Mouse (Mus musculus) frontal cortex, postnatal 10 days (tissue): Measurements from ENCODE around the gene Efcab7.

Experiments used
- DNase-seq, 2 experiments: peaks; one replicate each; pipeline ENCODE4 v3.0.0; 2022; ENCODE audit warnings: low spot score in 2 of 2, mixed read lengths in 1 of 2

The Efcab7 gene

GRCm38 (mm10) chr4:99829094-99830073 is at the start of gene Efcab7:
Gene Efcab7 (plus strand): TSS chr4:99829198.
- DNase-seq = peak; percentile 69 to 81

DNA sequence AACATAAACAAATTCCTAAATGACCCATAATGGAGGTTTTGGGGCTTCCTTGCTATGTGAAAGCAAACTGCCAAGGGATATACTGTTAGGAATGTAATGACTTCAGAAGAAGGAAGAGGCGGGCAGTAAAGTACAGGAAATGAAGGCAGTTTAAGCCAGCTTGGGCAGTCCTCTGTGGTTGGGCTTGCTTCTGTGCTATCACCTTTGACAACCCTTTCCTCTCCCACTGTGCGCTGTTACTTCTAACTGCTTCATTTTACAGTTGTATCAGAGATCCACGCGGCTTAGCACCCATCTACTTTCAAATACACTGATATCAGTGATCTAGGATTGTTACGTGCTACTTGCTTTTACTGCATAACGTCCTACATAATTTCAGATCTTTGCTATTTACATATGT is 36.6 kb upstream of the Efcab7 start:
- DNase-seq = no peak

GRCm38 (mm10) chr4:99816697-99817460 is 12.1 kb upstream of the Efcab7 start:
- DNase-seq = no peak

DNA sequence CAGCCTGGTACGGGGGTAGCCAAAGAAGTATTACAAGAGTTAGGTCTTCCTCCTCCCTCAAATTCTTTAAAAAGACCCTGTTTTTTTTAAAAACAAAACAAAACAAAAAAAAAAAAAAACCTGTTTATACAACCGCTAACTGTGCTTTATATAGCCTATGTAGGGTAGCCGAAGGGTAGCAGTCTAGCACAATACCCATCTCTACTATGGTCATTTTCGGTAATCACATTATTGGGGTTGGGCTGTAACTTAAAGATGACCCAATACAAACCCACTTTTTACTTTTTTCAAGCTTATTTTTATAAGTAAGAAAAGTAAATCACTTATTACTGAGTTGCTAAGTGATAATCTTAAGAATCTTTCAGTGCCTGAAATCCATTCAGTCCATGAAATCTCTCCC is 661 bp upstream of the Efcab7 start:
- DNase-seq = no peak

DNA sequence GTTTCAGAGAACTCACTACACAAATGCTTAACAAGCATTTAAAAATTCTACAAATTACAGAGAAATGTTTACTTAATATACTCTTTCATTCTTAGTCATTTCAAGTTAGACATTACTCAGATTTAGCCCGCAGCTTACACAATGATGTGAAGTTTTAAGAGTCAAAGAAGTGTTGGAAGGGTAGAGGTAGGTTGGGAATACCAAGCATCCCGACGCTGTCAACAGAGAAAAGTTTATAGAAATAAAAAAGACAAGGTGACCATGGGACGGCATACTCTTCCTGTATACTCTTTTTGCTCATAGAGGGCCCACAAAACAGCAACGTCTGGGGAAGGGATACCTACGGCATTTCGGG is 282 bp upstream of the Efcab7 start:
- DNase-seq = no peak

- DNase-seq = no peak
These were observed 52.9 kb downstream of the Efcab7 start for GRCm38 (mm10) chr4:99881882-99882281.

DNA sequence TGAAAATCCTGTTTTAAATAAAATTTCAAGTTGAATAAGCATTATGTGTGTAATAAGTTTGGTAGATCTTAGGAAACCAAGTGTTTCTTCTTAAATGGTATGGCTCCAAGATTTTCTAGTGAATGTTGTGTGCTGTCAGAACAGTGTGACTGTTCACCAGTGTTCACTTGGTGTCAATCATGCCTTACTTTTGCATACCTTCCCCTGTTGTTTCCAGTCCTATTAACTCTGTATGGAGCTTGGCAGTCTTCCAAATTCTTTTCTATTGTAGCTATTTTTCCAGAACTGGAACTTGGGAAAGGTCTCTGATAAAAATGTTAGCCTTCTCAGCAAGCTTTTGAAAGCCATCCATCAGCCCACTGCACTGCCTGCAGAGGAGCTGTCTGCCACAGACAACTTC is 53.4 kb downstream of the Efcab7 start:
- DNase-seq = no peak

DNA sequence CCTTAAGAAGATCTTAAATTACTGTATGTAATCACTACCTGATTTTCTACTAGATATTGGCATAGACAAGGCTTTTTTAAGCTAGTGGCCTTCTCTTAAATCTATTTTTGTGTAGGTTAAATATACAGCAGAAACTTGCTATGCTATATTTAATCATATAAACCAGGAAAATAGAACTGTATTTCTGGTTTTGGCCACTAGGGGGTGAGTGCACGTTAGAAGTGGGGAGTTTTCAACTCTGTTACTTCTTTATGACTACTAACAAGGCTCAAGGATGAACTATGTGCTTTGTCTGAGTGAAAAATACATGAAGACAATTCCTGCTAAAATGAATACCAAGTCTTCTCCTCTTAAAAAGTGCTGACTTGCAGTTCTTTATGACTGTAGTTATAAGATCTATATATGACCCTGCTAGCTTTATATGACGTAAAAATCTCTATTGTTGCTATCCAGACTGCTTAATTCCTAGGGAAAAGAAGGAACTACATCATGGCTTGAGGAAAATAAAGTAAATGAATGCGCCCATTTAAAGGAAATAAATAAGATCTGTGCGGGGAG is 85.0 kb downstream of the Efcab7 start:
- DNase-seq = no peak

DNA sequence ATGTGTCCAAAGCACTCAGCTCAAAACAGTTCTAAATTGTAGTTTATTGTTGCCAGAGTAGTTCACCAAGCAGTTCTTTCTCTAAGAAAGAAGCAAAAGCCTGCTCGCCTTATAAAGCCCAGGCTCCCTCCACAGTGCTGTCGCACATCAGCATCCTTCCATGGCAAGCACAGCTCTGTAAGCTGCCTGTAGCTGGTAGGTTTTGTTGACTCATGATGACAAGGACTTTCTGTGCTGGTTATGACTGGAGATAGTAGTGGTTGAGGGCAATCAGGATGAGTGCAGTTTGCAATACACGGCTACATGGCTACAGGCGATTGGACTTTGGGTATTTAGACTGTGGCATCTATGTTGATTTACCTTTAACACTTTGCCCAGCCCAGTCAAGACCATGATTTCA is 97.4 kb downstream of the Efcab7 start:
- DNase-seq = no peak

DNA sequence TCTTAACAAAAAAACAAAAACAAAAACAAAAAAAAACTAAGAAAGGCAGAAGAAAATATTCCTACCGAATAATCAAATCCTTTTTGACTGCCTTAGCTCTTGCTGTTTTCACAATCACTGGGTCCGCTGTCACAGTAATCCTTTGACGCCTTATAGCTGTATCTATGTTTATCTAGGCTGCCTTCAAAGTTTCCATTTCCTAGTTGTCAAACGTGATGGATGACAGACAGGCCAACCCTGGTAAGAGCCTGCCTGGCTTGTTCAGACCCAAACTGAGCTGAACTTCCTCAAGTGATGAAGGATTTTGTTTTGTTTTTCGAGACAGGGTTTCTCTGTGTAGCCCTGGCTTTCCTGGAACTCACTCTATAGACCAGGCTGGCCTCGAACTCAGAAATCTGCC is 99.5 kb downstream of the Efcab7 start:
- DNase-seq = no peak

GRCm38 (mm10) chr4:99929149-99929612 is 100.2 kb downstream of the Efcab7 start, which contains the start of gene Pgm1:
Gene Pgm1 (plus strand): TSS chr4:99929414.
- DNase-seq = peak in 1 of 2 experiments; percentile 59

GRCm38 (mm10) chr4:99929613-99930517 is 100.9 kb downstream of the Efcab7 start, which contains the start of gene Itgb3bp:
Gene Itgb3bp (minus strand): TSS chr4:99929813.
- DNase-seq = peak; percentile 64 to 73

GRCm38 (mm10) chr4:99930518-99931239 is 101.7 kb downstream of the Efcab7 start:
- no peak for DNase-seq

DNA sequence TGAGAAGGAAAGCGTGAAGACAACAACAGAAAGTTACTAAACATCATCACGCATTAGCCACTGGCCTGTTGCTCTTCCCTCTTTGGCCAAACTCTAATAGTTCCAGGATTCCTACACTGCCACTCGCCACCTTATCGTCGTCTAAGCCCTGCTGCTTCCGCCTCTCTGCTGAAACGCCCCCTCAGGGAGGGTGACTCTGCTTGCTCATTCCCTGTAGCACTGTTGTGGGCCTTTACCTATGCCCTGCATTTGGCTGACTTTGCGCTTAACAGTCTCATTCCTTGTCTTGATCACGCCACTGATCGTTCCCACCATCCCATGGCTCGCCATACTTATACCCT is 102.2 kb downstream of the Efcab7 start:
- no peak for DNase-seq

DNA sequence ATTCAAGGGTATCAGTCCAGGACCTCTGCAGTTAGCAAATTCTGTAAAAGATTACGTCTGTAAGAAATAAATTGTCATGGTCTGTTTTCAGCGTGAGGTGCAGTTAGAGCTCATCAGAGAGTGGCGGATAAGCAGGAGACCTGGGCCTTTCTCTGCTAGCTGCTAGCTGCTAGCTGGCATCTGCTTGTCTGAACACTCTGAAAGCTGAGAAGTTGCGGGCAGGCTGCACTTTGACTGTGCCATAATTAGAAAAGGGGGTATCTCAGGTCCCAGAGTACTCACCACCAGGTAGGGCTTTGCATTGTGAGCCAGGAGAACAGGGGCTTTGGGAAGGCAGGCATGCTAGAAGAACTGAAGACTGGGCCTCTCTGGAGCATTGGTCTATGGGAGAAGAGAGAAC is 102.8 kb downstream of the Efcab7 start:
- DNase-seq = no peak

DNA sequence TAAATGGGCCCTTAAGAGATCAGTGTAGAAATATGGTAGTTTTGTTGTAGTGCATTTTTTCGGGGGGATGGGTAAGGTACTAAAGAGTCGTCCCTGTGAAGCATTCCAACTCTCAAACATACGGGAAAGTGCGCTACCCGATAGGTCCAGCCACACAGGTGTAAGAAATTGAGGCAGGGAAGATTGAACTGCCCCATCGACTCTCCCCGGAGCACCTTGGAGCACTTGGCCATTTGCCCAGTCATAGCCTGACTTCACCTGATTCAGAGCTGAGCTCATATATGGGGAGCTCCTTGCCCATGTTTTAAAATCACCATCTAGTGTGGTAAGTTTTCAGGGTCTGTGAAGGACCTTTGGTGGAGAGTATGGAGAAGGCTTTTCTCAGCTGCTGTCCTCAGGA is 105.9 kb downstream of the Efcab7 start:
- no peak for DNase-seq

- DNase-seq = no peak
These were observed 107.3 kb downstream of the Efcab7 start for GRCm38 (mm10) chr4:99936278-99936677.

DNA sequence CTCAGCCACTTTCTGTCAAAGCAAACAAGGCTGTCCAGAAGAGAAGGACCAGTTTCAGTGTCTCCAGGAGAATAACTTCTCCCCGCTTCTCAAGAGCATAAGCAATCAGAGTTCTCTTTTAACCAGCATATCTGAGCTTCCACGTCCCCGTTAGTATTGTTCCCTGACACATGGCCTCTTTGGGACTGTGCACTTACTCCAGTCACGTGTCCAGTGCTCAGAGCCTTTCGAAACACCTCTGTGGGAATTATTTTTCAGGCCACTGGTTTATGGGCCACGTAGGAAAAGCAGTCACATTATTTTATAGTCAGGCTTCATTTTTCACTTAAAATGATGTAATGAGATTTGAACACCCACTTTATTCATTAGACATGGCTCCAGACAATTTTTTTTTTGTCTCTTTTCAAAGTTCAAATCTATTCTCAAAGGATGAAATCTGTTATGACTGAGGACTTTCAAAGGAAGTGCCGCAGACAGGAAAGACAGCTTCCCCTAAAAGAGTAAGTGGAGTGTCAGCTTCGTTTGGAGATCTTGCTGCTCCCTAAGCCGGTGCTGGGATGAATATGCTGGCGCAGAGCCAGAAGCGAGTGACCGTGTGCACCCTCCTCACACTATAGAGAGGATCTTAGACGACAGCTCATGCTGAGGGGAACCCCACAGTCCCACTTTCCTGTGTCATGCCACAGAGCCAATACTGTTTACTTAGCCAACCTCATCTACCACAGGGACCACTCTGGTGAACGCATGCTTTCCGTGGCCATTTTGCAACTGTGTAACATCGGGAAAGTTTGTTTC is 110.9 kb downstream of the Efcab7 start:
- no peak for DNase-seq

GRCm38 (mm10) chr4:99941655-99942414 is 112.8 kb downstream of the Efcab7 start:
- DNase-seq = no peak
